Mouse (Mus musculus) intestine, embryonic 14.5 days (tissue): Measurements from ENCODE around the gene Fgf9. TPM values are rescaled to one million over a fixed set of nuclear protein-coding genes. Genes with fewer than 3 reads are reported as not detected.
A peak's percentile ranks its signal among the peaks of the same experiment; 100 is the strongest.

Experiments
- ATAC-seq: fragments of 200-750 bp; cut with Nextera tagmentation; replicated peaks from 2 replicates; pipeline ENCODE4 v1.8.0; 2017; ENCODE audit warnings: low read depth, moderate number of reproducible peaks, moderate TSS enrichment, moderate library complexity; ENCODE audit not compliant: low FRiP score, low TSS enrichment
- DNase-seq: peaks from one replicate; pipeline ENCODE4 v3.0.0-alpha.2; 2018; ENCODE audit warnings: low spot score
- H3K27ac ChIP-seq: fragments of 300-500 bp; sonication (generic); 2 replicates; pipeline ENCODE4 v1.5.1; 2014; ENCODE audit warnings: low read depth, mild to moderate bottlenecking, control low read depth
- H3K27me3 ChIP-seq: fragments of 300-500 bp; sonication (generic); replicated peaks from 2 replicates; pipeline ENCODE4 v1.6.1; 2014; ENCODE audit warnings: low read length, control low read depth; ENCODE audit not compliant: control insufficient read depth, insufficient read depth
- H3K36me3 ChIP-seq: fragments of 300-500 bp; sonication (generic); 2 replicates; pipeline ENCODE4 v1.6.1; 2014; ENCODE audit warnings: low read length, control low read depth; ENCODE audit not compliant: control insufficient read depth, insufficient read depth
- H3K4me1 ChIP-seq: fragments of 300-500 bp; sonication (generic); replicated peaks from 2 replicates; pipeline ENCODE4 v1.6.1; 2014; ENCODE audit warnings: low read length, control low read depth, mixed read lengths; ENCODE audit not compliant: control insufficient read depth, insufficient read depth
- H3K4me2 ChIP-seq: fragments of 300-500 bp; sonication (generic); 2 replicates; pipeline ENCODE4 v1.6.1; 2014; ENCODE audit warnings: low read length
- H3K4me3 ChIP-seq: fragments of 300-500 bp; sonication (generic); 2 replicates; pipeline ENCODE4 v1.5.1; 2014; ENCODE audit warnings: low read depth, low read length, control low read depth, mixed read lengths
- H3K9ac ChIP-seq: fragments of 300-500 bp; sonication (generic); 2 replicates; pipeline ENCODE4 v1.6.1; 2014; ENCODE audit warnings: mild to moderate bottlenecking, low read length
- H3K9me3 ChIP-seq: fragments of 300-500 bp; sonication (generic); 2 replicates; pipeline ENCODE4 v1.6.1; 2016; ENCODE audit warnings: low read length, control low read depth; ENCODE audit not compliant: control insufficient read depth
- WGBS: fragments of 180-500 bp; shearing (Covaris S2); extraction: QIAGEN DNeasy Blood & Tissue Kit; methylation state at CpG from one replicate; pipeline ENCODE4 v1.1.7; 2014; 5-methylcytosine and 5-hydroxymethylcytosine counted together
- polyA plus RNA-seq: library from polyadenylated mRNA; unstranded; fragments of >200 nt; fragmentation: Nextera tagmentation; extraction: Ambion mirVana; gene quantifications from 2 replicates; pipeline ENCODE4 v1.2.1, GENCODE M21; 2014

Fgf9 gene
- polyA plus RNA-seq, 1 experiment from 2014 or later = 21.1 TPM

DNA sequence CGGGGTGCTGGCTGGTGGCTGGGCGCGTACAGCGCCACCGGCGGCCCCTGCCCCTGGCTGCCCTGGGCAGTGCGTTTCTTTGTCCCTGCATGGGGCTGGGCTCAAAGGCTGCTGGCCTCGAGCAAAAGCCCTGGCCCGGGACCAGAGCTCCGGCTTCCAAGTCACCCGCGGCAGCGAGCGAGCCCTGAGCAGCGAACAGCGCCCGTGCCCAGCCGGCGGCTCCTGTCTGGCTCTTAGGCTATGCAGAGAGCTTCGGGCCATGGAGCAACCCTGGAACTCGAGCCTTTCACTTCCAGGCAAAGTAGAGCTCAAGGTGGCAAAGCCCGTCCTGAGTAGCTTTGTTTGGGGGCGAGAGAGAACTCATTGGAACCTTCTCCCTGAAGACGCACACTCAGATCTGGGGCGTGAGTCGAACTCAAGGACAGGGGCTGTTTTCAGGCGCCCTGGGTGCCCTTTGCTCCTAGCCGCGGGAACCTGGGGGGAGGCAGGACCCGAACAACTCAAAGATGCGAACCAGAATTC, 834 bp downstream of the Fgf9 start:
- Histone ChIP-seq H3K36me3 (no peaks in the 10 kb centered on the region), H3K4me1 (peaks cover 16% of the 10 kb centered on the region), H3K9ac (peak overlapping the region; percentile 54), H3K4me3 (peak overlapping the region; percentile 56), H3K27ac (peak overlapping the region; percentile 74; the same call in 1 of the 2 replicates), H3K27me3 (peaks cover 60% of the 10 kb centered on the region), H3K4me2 (peak overlapping the region; percentile 77), H3K9me3 (no peaks in the 10 kb centered on the region)
- under 1% methylated on average over 31 of the region's 31 CpGs for WGBS
- 0 out of 2 replicates have a peak, but pooled peaks have one; percentile 9 for ATAC-seq
- peak; percentile 85 for DNase-seq

DNA sequence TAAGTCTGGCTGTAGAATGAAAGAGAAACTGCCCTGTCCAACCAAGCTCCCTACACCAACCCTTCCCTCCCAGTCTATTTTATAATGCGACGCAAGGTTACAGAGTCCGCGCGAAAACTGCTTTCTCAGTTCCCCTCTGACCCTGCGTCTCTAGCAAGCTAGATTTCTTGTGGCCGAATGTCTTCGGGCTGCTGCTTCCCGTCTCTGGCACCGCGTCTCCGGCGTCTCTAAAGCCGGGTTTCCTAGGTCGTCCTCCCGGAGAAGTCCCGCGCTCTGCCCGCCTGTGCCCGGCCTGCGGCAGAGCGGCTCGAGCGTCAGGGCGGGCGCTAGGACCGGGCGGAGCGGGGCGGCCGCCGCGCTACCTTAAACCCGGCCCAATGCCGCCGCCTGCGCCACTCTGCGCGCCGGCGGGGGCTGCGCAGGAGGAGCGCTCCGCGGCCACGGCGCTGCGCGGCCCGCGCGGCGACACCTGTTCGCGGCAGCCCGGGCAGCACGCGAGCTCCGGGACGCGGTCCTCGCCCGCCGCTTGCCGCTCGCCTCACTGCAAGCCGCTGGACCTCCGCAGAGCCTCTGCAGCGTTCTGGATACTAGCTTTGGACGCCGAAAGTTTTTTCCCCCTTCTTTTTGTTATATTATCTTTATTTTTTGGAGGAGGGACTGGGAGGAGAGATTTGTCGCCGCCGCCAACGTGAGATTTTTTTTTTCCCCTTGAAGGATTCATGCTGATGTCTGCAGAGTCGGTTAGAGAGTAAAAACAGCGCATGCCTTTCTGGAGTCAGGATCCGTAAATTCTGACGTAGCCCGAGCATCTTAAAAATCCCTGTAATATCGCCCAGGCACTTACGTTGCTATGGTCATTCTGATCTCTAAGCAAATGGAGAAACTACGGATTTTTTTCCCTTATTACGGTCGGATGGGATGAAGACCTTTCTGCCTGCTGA, 1.8 kb downstream of the Fgf9 start:
- Histone ChIP-seq H3K27me3 (peaks cover 69% of the 10 kb centered on the region), H3K4me3 (peak overlapping the region; percentile 56), H3K4me1 (peaks cover 16% of the 10 kb centered on the region), H3K9ac (peak overlapping the region; percentile 55), H3K27ac (peak overlapping the region; percentile 74), H3K9me3 (no peaks in the 10 kb centered on the region), H3K4me2 (peak overlapping the region; percentile 77), H3K36me3 (no peaks in the 10 kb centered on the region)
- under 1% methylated on average over 79 of the region's 85 CpGs for WGBS
- ATAC-seq (peak; percentile 78), DNase-seq (peak; percentile 83)

DNA sequence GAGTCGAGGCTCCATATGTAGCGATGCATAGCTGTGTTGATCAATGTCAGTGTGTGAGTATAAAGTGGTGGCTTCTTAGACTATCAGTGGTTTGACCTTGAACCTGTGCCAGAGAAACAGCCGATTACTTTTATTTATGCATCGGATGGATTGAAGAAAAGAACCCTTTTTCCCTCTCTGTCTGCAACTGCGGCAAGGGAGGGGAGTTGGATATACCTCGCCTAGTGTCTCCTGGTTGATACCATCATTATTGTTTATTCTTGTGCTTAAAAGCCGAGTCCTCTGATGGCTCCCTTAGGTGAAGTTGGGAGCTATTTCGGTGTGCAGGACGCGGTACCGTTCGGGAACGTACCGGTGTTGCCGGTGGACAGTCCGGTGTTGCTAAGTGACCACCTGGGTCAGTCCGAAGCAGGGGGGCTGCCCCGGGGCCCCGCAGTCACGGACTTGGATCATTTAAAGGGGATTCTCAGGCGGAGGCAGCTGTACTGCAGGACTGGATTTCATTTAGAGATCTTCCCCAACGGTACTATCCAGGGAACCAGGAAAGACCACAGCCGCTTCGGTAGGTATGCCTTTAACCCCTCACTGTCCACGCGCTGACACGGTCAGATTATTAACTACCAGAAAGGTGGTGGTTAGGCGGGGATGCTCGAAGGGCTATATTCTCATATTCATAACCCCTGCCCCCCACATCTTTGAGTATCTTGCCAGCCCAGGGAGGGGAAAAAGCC, 2.6 kb downstream of the Fgf9 start:
- ATAC-seq (no peak), DNase-seq (peak; percentile 76)
- H3K4me1 ChIP-seq = peaks cover 16% of the 10 kb centered on the region
- H3K9ac ChIP-seq = peak overlapping the region; percentile 55
- H3K9me3 ChIP-seq = no peaks in the 10 kb centered on the region
- H3K4me2 ChIP-seq = peak overlapping the region; percentile 77
- under 1% methylated on average over 29 of the region's 29 CpGs for WGBS
- H3K36me3 ChIP-seq = no peaks in the 10 kb centered on the region
- H3K27ac ChIP-seq = peak overlapping the region; percentile 62; the same call in 1 of the 2 replicates
- peaks cover 77% of the 10 kb centered on the region for H3K27me3 ChIP-seq
- peak overlapping the region; percentile 56 for H3K4me3 ChIP-seq

DNA sequence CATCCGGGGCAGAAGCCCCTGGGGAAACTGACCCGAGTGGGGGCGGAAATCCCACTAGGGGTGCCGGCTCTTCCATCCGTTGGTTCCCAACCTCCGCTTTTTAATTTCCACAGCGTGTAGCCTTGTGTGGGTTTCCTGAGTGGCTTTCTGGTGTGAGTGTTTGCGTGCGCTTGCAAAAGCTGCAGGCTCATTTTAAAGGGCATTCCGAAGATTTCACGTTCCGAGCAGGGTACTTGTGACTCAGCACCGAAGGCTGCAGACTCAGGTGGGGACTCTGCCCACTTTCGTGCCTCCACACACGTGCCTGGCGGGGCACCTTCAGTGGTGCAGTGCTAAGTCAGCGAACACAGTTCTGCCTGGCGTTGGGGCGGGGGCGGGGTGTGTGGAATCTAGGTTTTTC, 3.6 kb downstream of the Fgf9 start:
- Histone ChIP-seq H3K9ac (peak overlapping the region; percentile 55), H3K27ac (peak overlapping the region; percentile 62; the same call in 1 of the 2 replicates), H3K27me3 (peaks cover 87% of the 10 kb centered on the region), H3K9me3 (no peaks in the 10 kb centered on the region), H3K4me3 (peak overlapping the region; percentile 56), H3K36me3 (no peaks in the 10 kb centered on the region), H3K4me2 (peak overlapping the region; percentile 77), H3K4me1 (peaks cover 16% of the 10 kb centered on the region)
- under 1% methylated on average over 20 of the region's 20 CpGs for WGBS
- DNase-seq (peak; percentile 70), ATAC-seq (no peak)

DNA sequence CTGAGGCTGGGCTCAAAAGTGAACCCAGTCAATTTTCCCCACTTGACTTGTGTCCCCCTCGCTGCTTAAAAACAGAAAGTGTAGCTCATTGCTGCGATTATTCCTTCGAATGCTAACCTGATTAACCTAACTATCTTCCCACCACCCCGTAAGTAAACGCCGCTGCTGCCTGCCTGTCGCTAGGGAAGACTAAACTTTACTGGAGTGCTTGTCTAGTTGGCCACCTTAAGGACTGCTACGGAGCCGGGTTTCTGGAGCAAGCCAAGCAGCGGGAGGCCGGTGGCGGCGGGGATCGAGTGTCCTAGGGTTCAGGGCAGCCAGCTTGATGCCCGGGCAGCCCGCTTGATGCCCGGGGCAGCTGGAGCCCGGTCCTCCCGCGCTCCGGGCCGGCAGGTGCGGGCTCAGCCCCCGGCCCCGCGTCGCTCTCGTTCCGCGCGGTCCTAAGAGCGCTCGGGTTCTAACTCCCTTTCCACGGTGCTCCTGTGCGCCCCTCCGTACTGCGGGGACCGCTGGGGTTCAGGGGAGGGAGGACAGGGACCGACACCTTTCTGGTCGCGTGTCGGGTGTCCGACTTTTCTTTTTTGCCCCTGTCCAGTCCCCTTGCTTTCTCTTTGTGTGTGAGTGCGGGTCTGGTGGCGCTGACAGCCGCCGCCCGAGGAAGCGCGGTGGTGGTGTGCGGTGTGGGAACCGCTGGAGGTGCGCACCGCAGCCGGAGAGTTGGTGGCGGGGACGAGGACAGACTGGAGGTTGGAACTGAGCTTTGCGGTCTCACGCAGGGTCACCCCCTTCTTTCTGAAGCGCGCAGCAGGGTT, 4.5 kb downstream of the Fgf9 start:
- Histone ChIP-seq H3K4me2 (peak overlapping the region; percentile 77), H3K4me3 (peak overlapping the region; percentile 56), H3K9ac (peak overlapping the region; percentile 55), H3K4me1 (peaks cover 14% of the 10 kb centered on the region), H3K27ac (peak overlapping the region; percentile 62), H3K36me3 (no peaks in the 10 kb centered on the region), H3K27me3 (peaks cover 81% of the 10 kb centered on the region), H3K9me3 (no peaks in the 10 kb centered on the region)
- ATAC-seq (0 out of 2 replicates have a peak, but pooled peaks have one; percentile 14), DNase-seq (peak; percentile 79)
- under 1% methylated on average over 61 of the region's 61 CpGs for WGBS

DNA sequence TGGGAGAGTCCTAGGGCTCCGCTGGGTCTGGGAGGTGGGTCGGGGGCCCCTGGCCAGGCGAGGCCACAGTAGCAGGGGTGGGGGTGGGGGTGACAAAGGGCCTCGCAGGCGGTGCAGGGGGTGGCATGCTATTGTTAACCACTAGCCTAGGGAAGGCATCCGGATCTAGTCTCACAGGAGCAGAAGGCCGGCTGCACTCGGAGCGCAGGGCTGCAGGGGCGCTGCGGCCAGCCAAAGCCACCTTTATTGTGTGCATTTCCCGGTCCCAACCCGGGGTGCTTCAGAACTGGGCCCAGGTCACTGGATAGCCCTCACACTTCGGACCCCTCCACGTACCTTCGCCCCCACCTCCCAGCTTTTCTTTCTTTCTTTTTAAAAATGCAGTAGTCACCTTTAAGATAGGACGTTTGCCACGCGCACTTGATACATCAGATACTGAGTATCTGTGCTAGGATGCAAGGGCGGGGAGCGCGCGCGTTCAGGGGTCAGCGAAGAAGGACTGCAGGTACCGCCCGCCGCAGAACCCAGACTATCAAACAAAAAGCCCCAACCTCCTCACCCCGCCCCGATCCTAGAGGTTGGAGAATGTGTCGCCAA, 5.2 kb downstream of the Fgf9 start:
- Histone ChIP-seq H3K9ac (peak overlapping the region; percentile 55), H3K27ac (peak overlapping the region; percentile 62), H3K36me3 (no peaks in the 10 kb centered on the region), H3K9me3 (no peaks in the 10 kb centered on the region), H3K4me2 (peak overlapping the region; percentile 77), H3K27me3 (peaks cover 74% of the 10 kb centered on the region), H3K4me1 (peaks cover 10% of the 10 kb centered on the region), H3K4me3 (peak overlapping the region; percentile 56)
- ATAC-seq (peak; percentile 17; the same call in 1 of the 2 replicates), DNase-seq (peak; percentile 80)
- under 1% methylated on average over 31 of the region's 31 CpGs for WGBS

DNA sequence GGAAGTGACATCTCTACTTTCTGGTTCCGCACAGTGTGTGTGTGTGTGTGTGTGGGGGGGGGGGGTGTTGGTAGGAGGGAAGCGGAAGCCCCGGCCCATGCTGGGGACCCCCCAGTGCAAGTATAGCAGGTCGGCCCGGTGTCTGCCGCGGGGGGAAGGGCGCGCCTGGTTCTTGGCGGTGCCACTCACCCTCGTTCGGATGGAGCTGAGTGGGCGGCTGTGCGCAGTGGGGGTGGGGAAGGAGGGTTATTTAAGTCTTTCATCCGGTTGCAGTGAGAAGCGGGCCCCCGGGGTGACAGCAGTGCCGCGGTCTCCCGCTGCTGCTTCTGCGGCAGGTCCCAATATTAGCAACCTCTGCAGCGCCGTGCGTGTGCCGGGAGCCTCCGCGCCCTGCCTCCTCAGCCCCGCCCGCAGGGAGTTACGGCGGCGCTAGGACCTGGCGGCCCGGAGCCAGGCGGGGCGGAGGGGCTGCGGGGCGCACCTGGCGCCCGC, 5.7 kb downstream of the Fgf9 start:
- Histone ChIP-seq H3K4me1 (peaks cover 10% of the 10 kb centered on the region), H3K9me3 (no peaks in the 10 kb centered on the region), H3K9ac (peak overlapping the region; percentile 55), H3K4me3 (peak overlapping the region; percentile 56), H3K36me3 (no peaks in the 10 kb centered on the region), H3K27me3 (peaks cover 72% of the 10 kb centered on the region), H3K27ac (0 out of 2 replicates have a peak overlapping the region, but pooled peaks have one; percentile 62), H3K4me2 (peak overlapping the region; percentile 77)
- ATAC-seq (peak; percentile 74), DNase-seq (peak; percentile 77)
- under 1% methylated on average over 40 of the region's 40 CpGs for WGBS
